Mouse (Mus musculus) stomach, embryonic 15.5 days (tissue): ENCODE data around the gene Rnf167. TPM values are rescaled to one million over a fixed set of nuclear protein-coding genes. Genes with fewer than 3 reads are reported as not detected.

Experiments used
- ATAC-seq: fragments of 200-750 bp; cut with Nextera tagmentation; 2 replicates; pipeline ENCODE4 v1.8.0; 2017; ENCODE audit warnings: low read depth, moderate number of reproducible peaks, moderate TSS enrichment; ENCODE audit not compliant: insufficient read depth, low FRiP score
- H3K27ac ChIP-seq: fragments of 300-500 bp; sonication (generic); 2 replicates; pipeline ENCODE4 v1.5.1; 2015; ENCODE audit warnings: mild to moderate bottlenecking, inconsistent platforms
- H3K27me3 ChIP-seq: fragments of 300-500 bp; sonication (generic); replicated peaks from 2 replicates; pipeline ENCODE4 v1.6.1; 2015; ENCODE audit warnings: inconsistent platforms
- H3K36me3 ChIP-seq: fragments of 300-500 bp; sonication (generic); 2 replicates; pipeline ENCODE4 v1.6.1; 2015; ENCODE audit warnings: inconsistent platforms
- H3K4me1 ChIP-seq: fragments of 300-500 bp; sonication (generic); 2 replicates; pipeline ENCODE4 v1.6.1; 2015; ENCODE audit warnings: inconsistent platforms
- H3K4me2 ChIP-seq: fragments of 300-500 bp; sonication (generic); 2 replicates; pipeline ENCODE4 v1.6.1; 2015; ENCODE audit warnings: mild to moderate bottlenecking, inconsistent platforms
- H3K4me3 ChIP-seq: fragments of 300-500 bp; sonication (generic); replicated peaks from 2 replicates; pipeline ENCODE4 v1.5.1; 2015; ENCODE audit warnings: inconsistent platforms
- H3K9ac ChIP-seq: fragments of 300-500 bp; sonication (generic); 2 replicates; pipeline ENCODE4 v1.6.1; 2015; ENCODE audit warnings: inconsistent platforms
- H3K9me3 ChIP-seq: fragments of 300-500 bp; sonication (generic); 2 replicates; pipeline ENCODE4 v1.6.1; 2016; ENCODE audit warnings: inconsistent platforms
- WGBS: fragments of 180-500 bp; shearing (Covaris S2); methylation state at CpG from one replicate; pipeline ENCODE4 v1.1.7; 2015; 5-methylcytosine and 5-hydroxymethylcytosine counted together
- polyA plus RNA-seq: library from polyadenylated mRNA; unstranded; fragments of >200 nt; fragmentation: Nextera tagmentation; extraction: Ambion mirVana; gene quantifications from 2 replicates; pipeline ENCODE4 v1.2.1, GENCODE M21; 2015

The Rnf167 gene
- polyA plus RNA-seq, 1 experiment from 2014 or later, result 97.2 TPM

DNA sequence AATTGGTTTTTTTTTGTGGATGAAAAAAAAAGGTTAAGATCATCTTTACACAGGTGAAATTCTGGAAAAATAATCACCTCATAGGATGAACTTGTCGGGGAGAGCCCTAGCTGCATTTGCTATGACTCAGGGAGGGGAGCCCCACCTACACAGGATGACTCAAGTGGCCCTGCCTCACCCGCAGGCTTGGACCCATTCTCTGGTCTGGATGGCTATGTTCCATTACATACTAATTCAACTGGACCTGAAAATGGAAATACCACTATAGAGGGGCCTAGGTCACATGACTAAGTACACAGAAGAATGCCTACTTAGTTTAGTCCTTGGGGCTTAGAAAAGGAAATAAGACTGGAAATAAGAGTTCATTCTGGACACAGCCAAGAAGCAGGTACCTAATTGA, 4.4 kb downstream of the Rnf167 start:
- H3K36me3 ChIP-seq, result peaks cover 36% of the 10 kb centered on the region
- peak overlapping the region; percentile 94 for H3K4me2 ChIP-seq
- no peak overlapping the region for H3K9ac ChIP-seq
- peak overlapping the region; percentile 5 for H3K4me3 ChIP-seq
- peaks cover 50% of the 10 kb centered on the region for H3K4me1 ChIP-seq
- 54% methylated on average over 2 of the region's 2 CpGs for WGBS
- H3K27ac ChIP-seq, result peak overlapping the region; percentile 97
- no peak for ATAC-seq
- no peaks in the 10 kb centered on the region for H3K27me3 ChIP-seq
- H3K9me3 ChIP-seq, result no peaks in the 10 kb centered on the region

DNA sequence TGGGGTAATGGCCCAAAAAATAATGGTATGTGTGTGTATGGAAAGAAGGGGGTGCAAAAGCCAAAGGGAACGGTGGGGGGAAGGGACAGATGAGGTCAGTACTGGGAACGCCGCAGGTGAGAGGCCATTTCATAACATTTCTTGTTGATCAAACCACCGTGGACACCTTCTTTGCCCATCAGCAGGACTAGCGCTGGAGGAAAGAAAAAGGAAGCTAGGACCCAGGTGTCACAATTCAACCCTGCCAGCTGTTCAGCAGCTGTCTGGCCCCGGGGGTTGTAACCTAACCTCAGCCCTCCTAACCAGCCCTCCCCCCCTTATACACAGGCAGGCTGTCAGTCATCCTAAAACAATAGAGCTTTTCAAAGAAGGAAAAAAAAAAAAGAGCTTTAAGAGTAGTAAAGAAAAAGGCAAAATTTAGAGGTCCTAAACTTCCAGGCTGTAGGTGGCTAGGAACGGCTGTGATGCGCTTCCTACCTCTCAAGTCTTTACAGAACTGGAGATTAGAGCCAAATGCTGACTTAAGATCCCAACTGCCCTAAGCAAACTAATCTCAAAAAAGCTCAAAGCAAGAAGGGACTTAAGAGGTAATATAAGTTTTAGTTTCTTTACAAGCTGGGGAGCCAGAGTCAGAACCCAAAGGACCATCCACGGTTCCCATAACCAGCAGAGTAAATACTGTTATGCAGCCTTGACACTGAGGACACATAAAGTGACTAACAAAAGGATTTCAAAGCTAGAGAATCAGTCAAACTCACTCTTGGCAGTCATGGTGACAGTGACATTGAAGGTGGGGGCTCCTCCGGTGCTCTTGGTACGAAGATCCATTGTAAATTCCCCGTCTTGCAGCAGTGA, 5.2 kb downstream of the Rnf167 start:
- H3K9me3 ChIP-seq, result no peaks in the 10 kb centered on the region
- peaks cover 58% of the 10 kb centered on the region for H3K4me1 ChIP-seq
- peak overlapping the region; percentile 97 for H3K27ac ChIP-seq
- peak overlapping the region; percentile 89 for H3K9ac ChIP-seq
- peaks cover 36% of the 10 kb centered on the region for H3K36me3 ChIP-seq
- no peak for ATAC-seq
- H3K4me2 ChIP-seq, result peak overlapping the region; percentile 94
- WGBS, result 46% methylated on average over 12 of the region's 12 CpGs
- peak overlapping the region; percentile 73 for H3K4me3 ChIP-seq
- H3K27me3 ChIP-seq, result no peaks in the 10 kb centered on the region

- H3K4me3 ChIP-seq, result peak overlapping the region; percentile 73
- no peaks in the 10 kb centered on the region for H3K27me3 ChIP-seq
- H3K27ac ChIP-seq, result peak overlapping the region; percentile 97
- H3K9me3 ChIP-seq, result no peaks in the 10 kb centered on the region
- no peak for ATAC-seq
- WGBS, result 34% methylated on average over 6 of the region's 6 CpGs
- H3K4me1 ChIP-seq, result peaks cover 61% of the 10 kb centered on the region
- peak overlapping the region; percentile 89 for H3K9ac ChIP-seq
- H3K4me2 ChIP-seq, result peak overlapping the region; percentile 94
- H3K36me3 ChIP-seq, result peaks cover 36% of the 10 kb centered on the region
These were observed 5.9 kb downstream of the Rnf167 start for GRCm38 (mm10) chr11:70652884-70653344.

DNA sequence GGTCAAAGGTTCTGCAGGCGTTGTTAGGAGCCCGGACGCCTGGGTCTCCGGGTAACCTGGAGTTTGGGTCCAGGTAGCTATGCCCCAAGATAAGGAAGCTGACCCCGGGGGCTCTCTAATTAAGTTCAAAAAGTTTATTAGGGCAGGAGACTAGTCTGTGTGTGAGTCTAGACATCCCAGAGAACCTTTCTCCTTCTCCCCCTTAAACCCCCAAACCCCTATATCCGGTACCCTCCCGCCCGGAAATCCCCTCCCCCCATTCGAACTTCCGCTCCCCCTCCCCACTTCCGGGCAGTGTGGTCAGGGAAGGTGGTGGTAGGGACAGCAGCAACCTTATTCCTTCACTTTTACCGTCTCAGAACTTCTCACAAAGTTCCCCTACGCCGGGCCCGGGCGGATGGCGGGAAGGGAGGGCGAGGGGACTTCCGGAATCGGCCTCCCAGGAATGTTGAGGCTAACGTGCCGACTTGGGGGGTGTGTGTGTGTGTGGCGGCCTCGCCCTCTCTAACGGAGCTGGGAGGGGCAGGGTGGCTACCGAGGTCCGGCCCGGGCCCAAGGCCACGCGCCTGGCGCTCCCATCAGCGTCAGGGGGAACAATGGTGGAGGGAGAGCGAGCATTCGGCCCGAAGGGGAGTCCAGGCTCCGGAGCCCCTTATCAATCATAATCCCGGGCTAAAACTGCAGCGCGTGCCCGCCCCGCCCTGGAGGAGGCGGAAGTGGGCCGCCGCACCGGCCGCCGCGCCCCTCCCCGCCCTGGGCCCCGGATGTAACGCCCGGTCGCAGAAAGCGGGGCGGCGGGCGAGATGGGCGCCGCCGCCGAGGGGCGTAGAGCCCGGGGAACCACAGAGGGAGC, 6.5 kb downstream of the Rnf167 start:
- peaks cover 35% of the 10 kb centered on the region for H3K36me3 ChIP-seq
- no peaks in the 10 kb centered on the region for H3K27me3 ChIP-seq
- peak overlapping the region; percentile 97 for H3K27ac ChIP-seq
- WGBS, result under 1% methylated on average over 58 of the region's 63 CpGs
- H3K9ac ChIP-seq, result peak overlapping the region; percentile 89
- peak; percentile 45; the same call in 1 of the 2 replicates for ATAC-seq
- H3K4me2 ChIP-seq, result peak overlapping the region; percentile 94
- H3K4me3 ChIP-seq, result peak overlapping the region; percentile 73
- H3K9me3 ChIP-seq, result no peaks in the 10 kb centered on the region
- H3K4me1 ChIP-seq, result peaks cover 62% of the 10 kb centered on the region

DNA sequence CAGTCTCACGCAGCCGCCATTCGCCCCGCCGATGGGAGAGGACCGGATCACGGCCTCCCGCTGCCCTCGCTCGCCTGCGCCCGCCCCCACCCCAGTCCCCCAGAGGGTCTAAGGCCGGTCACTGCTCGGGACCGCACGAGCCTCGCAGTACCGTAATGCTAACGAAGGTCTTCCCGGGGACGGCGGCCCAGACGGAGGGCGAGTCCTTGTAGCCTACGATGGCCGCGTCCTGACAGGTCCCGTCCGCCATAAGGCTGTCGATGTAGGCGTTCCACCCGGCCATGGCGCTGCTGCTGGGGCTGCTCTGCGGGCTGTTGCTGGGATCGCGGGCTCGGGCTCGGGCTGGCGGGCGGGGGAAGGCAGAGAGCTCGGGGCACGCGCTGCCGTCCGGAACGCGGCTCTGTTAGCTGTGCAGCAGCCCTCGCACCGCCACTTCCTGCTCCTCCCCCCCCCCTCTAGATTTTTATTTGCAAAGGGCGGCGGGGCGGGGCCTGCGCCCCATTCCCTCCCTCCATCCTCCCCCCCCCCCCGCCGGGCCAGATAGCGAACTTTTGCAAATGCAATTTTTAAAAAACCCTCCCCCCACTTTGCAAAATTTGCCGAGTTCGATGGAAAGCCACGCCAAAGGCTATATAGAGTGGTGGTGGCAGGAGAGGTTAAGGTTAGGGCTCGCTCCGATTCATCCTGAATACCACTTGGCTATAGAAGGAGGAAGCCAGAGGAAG, 7.3 kb downstream of the Rnf167 start, which contains the start of gene Pfn1:
Gene Pfn1 (minus strand): TSS at position 447 of the 725 bp plus-strand sequence.
- peaks cover 58% of the 10 kb centered on the region for H3K4me1 ChIP-seq
- ATAC-seq, result peak; percentile 13; the same call in 1 of the 2 replicates
- no peaks in the 10 kb centered on the region for H3K9me3 ChIP-seq
- peaks cover 27% of the 10 kb centered on the region for H3K36me3 ChIP-seq
- peak within 1 kb of the TSS; percentile 73 for H3K4me3 ChIP-seq
- no peaks in the 10 kb centered on the region for H3K27me3 ChIP-seq
- H3K27ac ChIP-seq, result peak within 1 kb of the TSS; percentile 97
- H3K9ac ChIP-seq, result peak within 1 kb of the TSS; percentile 89
- H3K4me2 ChIP-seq, result peak within 1 kb of the TSS; percentile 94
- 0% methylated on average over 55 of the region's 61 CpGs for WGBS

- Histone ChIP-seq H3K9me3 (no peaks in the 10 kb centered on the region), H3K27me3 (no peaks in the 10 kb centered on the region), H3K9ac (peak overlapping the region; percentile 47; the same call in 1 of the 2 replicates), H3K4me2 (peak overlapping the region; percentile 94), H3K4me1 (peaks cover 53% of the 10 kb centered on the region), H3K4me3 (peak overlapping the region; percentile 73), H3K36me3 (peaks cover 20% of the 10 kb centered on the region), H3K27ac (peak overlapping the region; percentile 97)
- under 1% methylated on average over 48 of the region's 48 CpGs for WGBS
- ATAC-seq, result peak; percentile 44
These were observed 8.0 kb downstream of the Rnf167 start for GRCm38 (mm10) chr11:70654923-70655570.

- H3K27ac ChIP-seq, result peak overlapping the region; percentile 97
- peak; percentile 27 for ATAC-seq
- H3K27me3 ChIP-seq, result no peaks in the 10 kb centered on the region
- peaks cover 15% of the 10 kb centered on the region for H3K36me3 ChIP-seq
- peak overlapping the region; percentile 73 for H3K4me3 ChIP-seq
- 1% methylated on average over 61 of the region's 61 CpGs for WGBS
- H3K4me1 ChIP-seq, result peaks cover 47% of the 10 kb centered on the region
- H3K9ac ChIP-seq, result peak overlapping the region; percentile 47; the same call in 1 of the 2 replicates
- H3K4me2 ChIP-seq, result peak overlapping the region; percentile 94
- no peaks in the 10 kb centered on the region for H3K9me3 ChIP-seq
These were observed 8.8 kb downstream of the Rnf167 start for GRCm38 (mm10) chr11:70655571-70656455.

DNA sequence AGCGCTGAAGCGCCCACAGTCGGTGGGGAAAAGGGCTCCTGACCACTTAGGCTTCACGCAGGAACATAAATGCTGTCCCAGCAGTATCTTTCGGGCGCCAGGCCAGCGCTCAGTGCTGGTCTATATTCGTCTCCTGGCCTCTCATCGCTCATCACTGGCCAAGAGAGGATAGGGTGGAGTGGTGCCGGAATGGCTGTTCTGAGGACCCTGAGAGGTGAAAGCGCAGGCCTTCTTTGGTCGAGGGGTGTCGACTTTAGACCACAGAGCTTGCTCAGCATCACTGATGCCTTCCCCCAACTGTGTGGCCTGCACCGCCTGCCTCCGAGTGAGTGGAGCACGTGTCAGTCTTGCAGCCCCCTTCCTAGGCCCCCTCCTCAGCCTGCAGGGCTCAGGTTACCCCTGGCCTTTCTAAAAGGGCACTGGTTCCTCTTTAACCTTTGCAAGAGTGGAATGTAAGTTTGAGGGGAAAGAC, 9.5 kb downstream of the Rnf167 start:
- Histone ChIP-seq H3K4me1 (peaks cover 40% of the 10 kb centered on the region), H3K4me2 (peak overlapping the region; percentile 94), H3K4me3 (peak overlapping the region; percentile 73), H3K9me3 (no peaks in the 10 kb centered on the region), H3K36me3 (peaks cover 12% of the 10 kb centered on the region; the same call in 1 of the 2 replicates), H3K27ac (peak overlapping the region; percentile 97), H3K9ac (peak overlapping the region; percentile 47; the same call in 1 of the 2 replicates), H3K27me3 (no peaks in the 10 kb centered on the region)
- WGBS, result 9% methylated on average over 16 of the region's 16 CpGs
- no peak for ATAC-seq

- Histone ChIP-seq H3K9ac (peak within 1 kb of the TSS; percentile 47; the same call in 1 of the 2 replicates), H3K4me1 (peaks cover 37% of the 10 kb centered on the region), H3K4me2 (peak within 1 kb of the TSS; percentile 94), H3K4me3 (peak within 1 kb of the TSS; percentile 73), H3K9me3 (no peaks in the 10 kb centered on the region), H3K27me3 (no peaks in the 10 kb centered on the region), H3K36me3 (peaks cover 9% of the 10 kb centered on the region; the same call in 1 of the 2 replicates), H3K27ac (peak within 1 kb of the TSS; percentile 97)
- WGBS, result 24% methylated on average over 3 of the region's 3 CpGs
- no peak for ATAC-seq
These were observed 9.9 kb downstream of the Rnf167 start, which contains the start of gene Eno3 for GRCm38 (mm10) chr11:70656964-70657363. Eno3 (plus strand) TSS chr11:70657202.

GRCm38 (mm10) chr11:70657573-70657972, 10.5 kb downstream of the Rnf167 start:
- Histone ChIP-seq H3K27ac (no peak overlapping the region), H3K36me3 (peaks cover 10% of the 10 kb centered on the region), H3K27me3 (no peaks in the 10 kb centered on the region), H3K4me1 (peaks cover 31% of the 10 kb centered on the region), H3K4me3 (no peak overlapping the region), H3K9ac (no peak overlapping the region), H3K9me3 (no peaks in the 10 kb centered on the region), H3K4me2 (no peak overlapping the region)
- 40% methylated on average over 6 of the region's 6 CpGs for WGBS
- no peak for ATAC-seq
